Mouse (Mus musculus) embryo, embryonic 11 days (tissue): ENCODE results near the gene Ndufc1.
"Not testable (repeated sequence)": the region's sequence is repeated elsewhere in the genome, so short reads cannot be mapped to it uniquely, and the experiment has no call there.

Experiments
- DNase-seq: peaks from one replicate; pipeline ENCODE4 v3.0.0-alpha.2; 2015

Gene Ndufc1

DNA sequence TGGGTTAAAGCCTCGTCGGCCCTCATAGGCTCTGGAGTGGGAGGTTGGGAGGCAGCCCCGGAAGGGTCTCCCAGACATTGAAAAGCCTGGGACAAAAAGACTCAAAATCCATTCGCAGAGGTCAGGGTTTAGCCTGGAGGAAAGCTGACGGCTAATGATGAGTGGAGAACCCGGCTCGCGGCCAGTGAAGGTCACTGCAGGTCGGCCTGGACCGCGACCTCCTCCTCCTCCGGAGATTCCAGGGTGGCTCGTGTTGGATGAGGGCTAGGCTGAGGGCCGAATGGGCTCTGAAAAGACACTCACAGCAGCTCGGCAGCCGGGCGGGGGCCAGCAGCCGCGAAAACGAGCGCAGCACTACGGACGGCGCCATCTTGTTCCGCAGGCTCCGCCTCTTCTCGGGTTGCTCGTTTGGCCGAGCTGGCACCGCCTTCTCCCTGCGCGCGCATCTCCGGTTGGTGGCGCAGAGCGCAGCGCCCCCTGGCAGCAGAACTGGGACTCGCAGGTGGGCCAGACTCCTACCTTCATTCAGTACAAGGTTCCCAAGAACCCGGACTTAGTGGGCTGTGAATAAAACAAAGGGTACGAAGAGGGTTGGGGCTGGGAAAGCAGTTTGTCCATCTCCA lies at the start of gene Ndufc1:
TSS of gene Ndufc1 (minus strand) at position 428 of the 623 bp plus-strand sequence.
- DNase-seq = peak; percentile 98

- DNase-seq = no peak
Observed at GRCm38 (mm10) chr3:51434871-51435595, 26.2 kb upstream of the Ndufc1 start.

DNA sequence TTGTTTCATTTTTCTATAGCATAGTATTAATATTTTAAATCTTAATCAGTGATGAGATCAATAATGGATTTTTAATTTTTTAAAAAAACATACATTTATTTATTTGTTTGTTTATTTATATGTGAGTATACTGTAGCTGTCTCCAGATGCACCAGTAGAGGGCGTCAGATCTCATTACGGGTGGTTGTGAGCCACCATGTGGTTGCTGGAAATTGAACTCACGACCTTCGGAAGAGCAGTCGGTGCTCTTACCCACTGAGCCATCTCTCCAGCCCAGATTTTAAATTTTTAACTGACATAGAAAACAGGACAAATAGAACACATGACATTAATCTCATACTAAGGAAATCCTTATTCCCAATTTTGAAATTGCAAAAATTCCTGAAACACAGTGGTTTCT lies 25.6 kb upstream of the Ndufc1 start:
- DNase-seq = not testable (repeated sequence)

DNA sequence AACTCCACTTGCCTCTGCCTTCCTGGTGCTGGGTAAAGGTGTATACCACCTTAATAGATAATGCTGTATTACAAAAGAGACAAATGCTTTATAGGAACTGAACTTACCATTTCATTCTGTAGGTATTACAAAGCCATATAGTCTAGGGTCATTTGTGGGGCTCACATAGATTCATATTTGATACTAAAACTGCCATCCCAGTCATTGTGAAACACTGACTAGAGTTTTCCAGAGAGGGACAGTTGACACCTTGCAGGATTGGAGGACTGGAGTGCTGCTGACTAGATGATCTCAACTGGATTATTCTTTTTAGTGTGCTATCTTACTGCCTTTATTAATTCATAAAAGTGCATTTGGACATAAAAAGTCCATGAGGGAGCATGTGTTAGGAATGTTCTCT lies 16.6 kb upstream of the Ndufc1 start:
- DNase-seq = no peak

GRCm38 (mm10) chr3:51421921-51422320 lies 13.1 kb upstream of the Ndufc1 start:
- DNase-seq = no peak

GRCm38 (mm10) chr3:51417966-51418365 lies 9.2 kb upstream of the Ndufc1 start:
- DNase-seq = no peak

DNA sequence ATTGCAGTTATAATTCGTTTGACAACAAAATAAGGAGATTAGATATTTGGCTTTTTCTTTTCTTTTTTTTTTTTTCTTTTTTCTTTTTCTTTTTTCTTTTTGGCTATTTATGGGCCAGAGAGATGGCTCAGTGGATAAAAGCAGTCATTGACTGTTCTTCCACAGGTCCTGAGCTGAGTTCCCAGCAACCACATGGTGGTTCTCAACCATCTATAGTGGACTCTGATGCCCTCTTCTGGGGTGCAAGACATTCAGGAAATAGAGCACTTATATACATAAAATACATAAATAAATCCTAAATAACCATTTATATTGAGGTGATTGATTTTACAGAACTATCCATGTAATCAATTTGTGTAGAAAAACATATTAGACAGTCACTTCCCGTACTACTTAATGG lies 8.7 kb upstream of the Ndufc1 start:
- no peak for DNase-seq

- DNase-seq = no peak
Observed at GRCm38 (mm10) chr3:51417135-51417458, 8.3 kb upstream of the Ndufc1 start.

DNA sequence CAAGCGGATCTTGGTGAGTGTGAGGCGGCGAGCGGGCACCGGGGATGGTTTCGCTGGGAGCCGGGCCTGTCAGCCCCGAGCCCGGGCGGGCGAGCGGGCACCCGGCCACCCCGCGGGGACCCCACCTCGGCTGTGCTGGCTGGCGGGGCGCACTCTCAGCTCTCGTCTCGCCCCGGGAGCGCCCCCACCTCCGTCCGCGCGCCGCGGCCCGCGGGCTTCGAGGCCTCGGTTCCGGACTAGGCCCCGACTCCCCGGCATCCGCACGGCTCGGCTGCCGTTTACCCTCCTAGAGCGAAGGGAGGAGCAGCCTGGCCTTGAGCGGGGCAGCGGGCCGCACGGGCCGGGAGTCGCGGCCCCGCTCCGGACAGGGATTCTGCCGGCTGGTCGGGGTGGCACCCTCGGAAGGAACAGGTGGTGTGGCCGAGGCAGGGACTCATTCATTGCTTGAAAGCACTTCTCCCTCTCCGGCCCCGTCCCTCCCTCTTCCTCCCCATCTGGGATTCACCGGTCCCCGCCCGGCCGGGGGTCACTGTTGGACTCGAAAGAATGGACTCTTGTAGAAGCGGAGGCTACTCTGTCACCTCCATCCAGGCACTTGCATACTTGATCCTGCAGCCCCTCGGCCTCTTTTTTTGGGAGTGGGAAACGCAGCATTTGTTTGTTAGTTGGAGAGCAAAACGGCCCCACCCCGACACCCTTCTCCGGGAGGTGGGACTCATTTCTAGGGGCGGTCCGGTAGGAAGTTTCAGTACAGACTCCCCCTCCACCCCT lies 7.8 kb upstream of the Ndufc1 start:
- DNase-seq = peak; percentile 59

- no peak for DNase-seq
Observed at GRCm38 (mm10) chr3:51416073-51416363, 7.2 kb upstream of the Ndufc1 start.

GRCm38 (mm10) chr3:51415098-51416072 lies 6.6 kb upstream of the Ndufc1 start, which contains the start of gene Naa15:
TSS of gene Naa15 (plus strand) at chr3:51415148.
- DNase-seq = peak; percentile 97

DNA sequence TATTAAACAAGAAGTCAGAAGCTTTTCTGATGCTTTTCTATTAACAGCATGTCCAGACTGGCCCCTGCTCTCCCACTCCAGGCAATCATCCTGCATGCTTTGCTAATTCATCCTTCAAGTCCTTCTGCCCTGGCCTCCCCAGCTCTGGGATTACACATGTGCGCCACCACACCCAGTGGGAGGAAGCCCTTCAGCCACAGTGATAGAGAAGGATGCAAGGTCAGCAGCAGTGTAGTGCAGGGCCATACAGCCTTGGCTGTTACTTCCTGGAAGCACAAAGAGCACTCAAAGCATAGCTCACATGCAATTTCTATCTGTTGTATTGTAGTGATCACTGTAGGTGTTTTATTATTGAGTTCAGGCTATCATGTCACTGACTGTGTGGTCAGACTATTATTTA lies 4.5 kb upstream of the Ndufc1 start:
- DNase-seq = no peak

DNA sequence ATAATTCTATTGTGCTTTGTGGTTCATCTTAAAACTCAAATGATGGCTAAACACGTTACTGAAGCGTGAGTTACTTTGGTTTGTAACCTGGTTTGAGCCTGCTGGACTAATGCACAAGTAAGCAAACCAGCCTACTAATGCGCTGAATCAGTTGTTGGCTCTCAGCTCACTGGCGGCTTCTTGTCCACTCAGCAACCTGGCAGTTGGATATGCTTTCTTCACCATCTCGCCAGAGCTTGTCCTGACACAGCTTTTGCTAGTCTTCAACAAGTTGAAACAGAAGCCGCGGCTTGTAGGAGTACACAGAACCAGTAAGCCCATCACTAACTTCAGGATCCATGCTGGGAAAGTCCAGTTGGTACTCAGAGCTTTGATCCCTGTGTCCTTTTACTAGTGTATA lies 3.7 kb upstream of the Ndufc1 start:
- no peak for DNase-seq

DNA sequence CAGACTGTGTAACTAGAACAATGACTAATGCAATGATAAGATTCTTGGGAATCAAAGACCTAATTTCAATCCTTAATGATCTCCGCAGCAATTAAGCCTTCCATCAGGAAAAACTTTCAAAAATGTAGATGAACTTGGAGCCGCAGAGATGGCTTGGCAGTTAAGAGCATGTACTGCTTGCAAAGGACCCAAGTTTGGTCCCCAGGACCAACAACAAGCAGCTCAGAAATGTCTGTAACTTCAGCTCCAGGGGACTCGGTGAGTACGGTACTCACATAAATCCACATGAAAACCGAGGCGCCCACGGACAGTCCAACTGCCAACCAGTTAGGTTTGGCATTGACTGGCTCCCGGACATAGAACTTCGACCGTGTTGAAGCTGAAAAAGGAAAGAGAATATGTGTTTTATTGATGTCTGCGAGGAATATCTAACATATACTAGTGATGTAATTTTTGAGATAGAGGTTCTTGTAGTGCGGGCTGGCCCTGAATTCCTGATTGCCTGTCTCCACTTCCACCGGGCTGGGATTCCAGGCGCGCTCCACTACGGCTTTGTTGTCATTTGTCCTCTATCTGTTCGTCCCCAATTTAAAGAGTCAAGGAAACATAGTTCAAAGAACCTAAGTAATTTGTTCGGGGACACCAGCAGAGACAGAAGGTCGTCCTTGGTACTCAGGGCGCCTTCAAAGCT lies 773 bp downstream of the Ndufc1 start:
- peak; percentile 31 for DNase-seq

DNA sequence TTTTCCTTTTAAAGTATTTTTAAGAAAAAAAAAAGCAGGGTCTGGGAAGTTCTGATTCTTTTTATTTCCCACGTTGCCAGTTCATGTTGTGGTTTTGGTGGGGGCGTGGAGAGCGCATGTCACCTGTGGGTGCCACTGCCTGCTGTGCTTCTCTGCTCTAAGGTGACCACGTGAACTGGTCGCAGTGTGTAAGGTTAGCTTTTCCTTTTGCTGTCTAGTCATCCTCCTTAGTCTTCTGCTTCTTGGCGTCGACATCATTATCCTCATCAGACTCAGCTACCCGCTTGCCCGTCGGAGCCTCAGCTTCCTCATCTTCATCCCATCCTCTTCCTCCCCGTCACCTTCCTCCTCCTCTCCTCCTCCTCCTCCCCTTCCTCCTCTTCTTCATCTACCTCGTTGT lies 6.2 kb downstream of the Ndufc1 start:
- no peak for DNase-seq

DNA sequence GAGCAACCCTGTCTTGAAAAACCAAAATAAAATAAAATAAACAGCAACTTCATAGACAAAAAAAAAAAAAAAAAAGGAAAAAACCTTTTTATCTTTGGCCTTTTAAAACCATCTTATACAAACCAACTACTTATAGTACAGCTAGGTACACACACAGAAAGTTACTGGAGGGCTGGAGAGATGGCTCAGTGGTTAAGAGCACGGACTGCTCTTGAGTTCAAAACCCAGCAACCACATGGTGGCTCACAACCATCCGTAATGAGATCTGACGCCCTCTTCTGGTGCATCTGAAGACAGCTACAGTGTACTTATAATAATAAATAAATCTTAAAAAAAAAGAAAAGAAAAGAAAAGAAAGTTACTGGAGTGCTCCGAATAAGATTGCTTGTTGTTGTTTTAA lies 6.7 kb downstream of the Ndufc1 start:
- DNase-seq = not testable (repeated sequence)

- no peak for DNase-seq
Observed at GRCm38 (mm10) chr3:51400682-51401081, 8.1 kb downstream of the Ndufc1 start.

DNA sequence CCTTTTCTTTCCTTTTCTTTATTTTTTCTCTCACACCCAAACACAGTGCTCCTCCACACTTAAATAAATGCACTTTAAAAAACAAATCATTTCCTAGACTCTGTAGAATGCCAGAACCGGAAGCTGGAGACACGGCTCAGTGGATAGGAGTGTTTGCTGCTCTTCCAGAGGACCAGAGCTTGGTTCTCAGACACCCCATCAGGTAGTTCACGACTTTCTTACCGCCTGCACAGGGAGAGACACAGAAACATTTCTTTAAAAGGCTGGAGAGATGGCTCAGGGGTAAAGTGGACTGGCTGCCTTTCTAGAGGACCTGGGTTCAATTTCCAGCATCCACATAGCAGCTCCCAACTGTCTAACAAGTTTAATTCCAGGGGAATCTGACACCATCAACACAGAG lies 9.3 kb downstream of the Ndufc1 start:
- DNase-seq = no peak

DNA sequence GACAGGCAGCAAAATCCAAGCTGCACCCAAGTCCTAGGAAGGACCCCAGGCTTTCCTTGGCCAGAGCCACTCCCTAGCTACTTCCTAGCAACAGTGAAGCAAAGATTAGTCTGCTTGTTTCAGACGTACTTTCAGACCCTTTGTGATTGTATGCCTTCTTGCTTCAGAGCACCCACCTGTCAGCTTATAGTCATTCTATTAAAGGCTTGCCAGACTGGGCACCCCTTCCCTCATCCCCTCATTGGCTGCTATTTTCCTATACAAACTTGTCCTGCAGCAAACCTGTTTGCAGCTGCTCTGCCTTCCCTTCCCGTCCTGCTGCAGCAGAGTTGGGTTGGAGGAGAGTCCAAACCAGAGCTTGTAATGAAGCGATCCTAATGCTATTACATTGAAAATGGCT lies 10.1 kb downstream of the Ndufc1 start:
- DNase-seq = no peak

DNA sequence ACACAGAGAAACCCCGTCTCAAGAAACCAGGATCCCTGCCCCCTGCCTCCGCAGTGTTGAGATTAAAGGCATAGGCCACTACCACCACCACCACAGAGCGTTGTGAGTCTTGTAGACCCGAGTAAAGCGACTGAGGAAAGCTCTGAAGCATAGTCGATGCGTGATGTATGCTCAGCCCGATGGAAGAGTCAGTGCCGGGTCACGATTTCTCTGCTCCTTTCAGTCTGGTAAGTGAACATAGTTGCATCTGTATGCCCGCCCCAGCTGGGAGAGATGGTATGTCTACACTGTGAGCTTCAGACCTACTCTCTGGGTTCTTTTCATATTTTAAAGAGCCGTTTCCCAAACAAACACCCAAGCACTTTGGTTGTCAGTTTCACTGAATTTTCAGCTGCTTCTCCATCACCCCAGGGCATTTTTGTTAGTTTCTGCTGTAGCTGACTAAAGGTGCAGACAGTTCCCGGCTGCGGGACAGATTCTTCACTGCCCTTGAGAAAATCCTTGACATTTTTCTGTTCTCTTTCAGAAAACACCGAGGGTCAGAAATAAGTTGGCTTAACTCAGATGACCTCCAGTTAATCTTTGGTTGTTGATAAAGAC lies 11.0 kb downstream of the Ndufc1 start:
- no peak for DNase-seq

DNA sequence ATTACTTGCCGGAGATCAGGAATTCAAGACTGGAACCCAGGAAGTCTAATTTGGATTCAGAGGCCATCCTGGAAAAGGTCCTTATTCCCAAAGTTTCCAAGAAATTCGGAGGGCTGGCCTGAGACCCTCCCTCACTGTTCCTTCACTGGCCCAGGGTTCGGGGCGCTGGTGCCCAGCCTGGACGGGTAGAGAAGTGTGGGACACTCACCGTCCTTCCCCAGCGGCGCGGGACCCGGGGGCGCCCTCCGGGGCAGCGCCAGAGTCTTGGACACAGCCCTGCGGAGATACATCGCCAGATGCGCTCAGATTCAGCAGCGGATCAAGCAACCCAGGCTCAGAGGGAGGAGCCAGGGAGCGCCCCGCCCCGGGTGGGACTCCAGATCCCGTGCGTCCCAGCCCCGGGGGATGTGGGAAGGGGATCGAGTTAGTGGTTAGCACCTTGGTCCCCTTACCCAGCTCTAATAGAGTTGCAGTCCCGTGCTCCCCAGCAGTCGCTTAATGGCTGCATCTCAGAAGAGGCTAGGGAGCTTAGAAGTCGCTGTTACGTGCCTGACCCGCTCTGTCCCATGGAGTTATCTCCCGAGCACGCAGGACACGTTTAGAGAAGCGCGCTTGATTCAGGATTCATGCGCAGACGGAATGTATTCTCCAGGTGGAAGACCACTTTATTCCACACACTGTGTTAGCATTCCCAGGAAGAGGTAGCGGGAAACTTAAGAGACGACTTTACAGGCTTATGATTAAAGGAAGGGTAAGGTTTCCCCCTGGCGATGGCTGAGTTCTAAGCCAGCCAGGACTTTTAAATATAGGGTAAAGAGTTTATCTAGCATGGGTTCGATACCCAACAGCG lies 12.3 kb downstream of the Ndufc1 start, which contains the start of gene Mgarp:
TSS of gene Mgarp (minus strand) at position 520 of the 850 bp plus-strand sequence.
- DNase-seq = peak; percentile 90
